Mouse (Mus musculus) small intestine, adult 2 months (tissue): ENCODE results near the gene Kif23. TPM values are rescaled to one million over a fixed set of nuclear protein-coding genes. Genes with fewer than 3 reads are reported as not detected.

ENCODE experiments used
- H3K27ac ChIP-seq: fragments of 200-500 bp; 2 replicates; pipeline ENCODE4 v1.5.1; 2012; ENCODE audit warnings: low read depth, low read length, control low read depth, inconsistent platforms; ENCODE audit not compliant: insufficient read depth
- H3K27me3 ChIP-seq: fragments of 200-500 bp; 2 replicates; pipeline ENCODE4 v1.6.1; 2012; ENCODE audit warnings: mild to moderate bottlenecking, moderate library complexity, low read length, inconsistent platforms; ENCODE audit not compliant: control insufficient read depth, insufficient read depth
- H3K36me3 ChIP-seq: fragments of 200-500 bp; 2 replicates; pipeline ENCODE4 v1.6.1; 2012; ENCODE audit warnings: mild to moderate bottlenecking, low read length, control low read depth, inconsistent platforms; ENCODE audit not compliant: control insufficient read depth, insufficient read depth
- H3K4me1 ChIP-seq: fragments of 200-500 bp; 2 replicates; pipeline ENCODE4 v1.6.1; 2012; ENCODE audit warnings: low read length, inconsistent platforms, mixed read lengths; ENCODE audit not compliant: control insufficient read depth, insufficient read depth, insufficient read length
- H3K4me3 ChIP-seq: fragments of 200-500 bp; 2 replicates; pipeline ENCODE4 v1.5.1; 2012; ENCODE audit warnings: low read depth, mild to moderate bottlenecking, control low read depth, inconsistent platforms, low read length, moderate library complexity
- CTCF ChIP-seq: fragments of 200-500 bp; IDR thresholded peaks from 2 replicates; pipeline ENCODE4 v1.5.1; 2012; ENCODE audit warnings: low read depth, mild to moderate bottlenecking, control low read depth, inconsistent platforms, low read length, moderate library complexity, mixed read lengths; ENCODE audit not compliant: insufficient replicate concordance, insufficient read length; ENCODE audit errors: extremely low read depth
- POLR2A ChIP-seq: fragments of 200-500 bp; IDR thresholded peaks from 2 replicates; pipeline ENCODE4 v1.6.1; 2012; ENCODE audit warnings: low read depth, mild to moderate bottlenecking, control low read depth, inconsistent platforms, low read length, moderate library complexity
- WGBS: fragments of 180-500 bp; shearing (Covaris S2); methylation state at CpG from one replicate; pipeline ENCODE4 v1.1.7; 2018; 5-methylcytosine and 5-hydroxymethylcytosine counted together
- polyA plus RNA-seq: library from polyadenylated mRNA; depleted of rRNA; stranded (reverse); fragments of >200 nt; gene quantifications from 2 replicates; pipeline ENCODE4 v1.2.3, GENCODE M21; 2012; rRNA removed

The Kif23 gene
- polyA plus RNA-seq = 2.3 and 6.5 TPM in 2 replicates

DNA sequence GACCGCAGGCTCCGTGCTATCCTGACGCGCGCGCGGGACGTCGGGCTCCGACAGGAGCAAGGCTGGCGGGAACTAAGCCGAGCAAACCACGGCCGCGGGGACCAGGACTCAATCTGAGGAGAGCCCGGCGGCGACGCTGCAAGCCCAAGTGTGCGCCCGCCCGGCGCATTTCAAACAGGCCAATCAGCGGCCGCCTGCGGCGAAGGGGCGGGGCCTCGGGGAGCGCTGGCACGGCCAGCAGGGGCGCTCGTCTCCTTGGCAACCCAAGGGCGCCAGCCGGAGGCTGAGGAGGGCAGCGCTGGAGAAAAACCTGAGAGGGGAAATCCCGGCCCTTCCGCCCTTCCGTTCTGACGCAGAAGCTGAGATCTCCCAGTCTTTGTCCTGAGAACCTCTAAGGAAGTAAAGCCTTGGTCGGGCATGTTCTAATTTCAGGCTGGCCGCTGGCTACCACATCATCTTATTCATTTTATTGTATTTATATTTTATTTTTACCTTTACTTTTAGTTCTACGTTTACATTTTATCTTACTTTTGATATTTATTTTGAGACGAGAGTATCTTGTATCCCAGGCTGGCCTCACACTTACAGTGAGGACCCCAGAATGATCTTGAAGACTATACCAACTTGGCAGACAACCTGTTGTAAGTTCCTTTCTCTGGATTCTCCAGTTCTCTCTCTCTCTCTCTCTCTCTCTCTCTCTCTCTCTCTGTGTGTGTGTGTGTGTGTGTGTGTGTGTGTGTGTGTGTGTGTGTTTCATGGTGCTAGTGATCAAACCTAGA is at the start of gene Kif23:
TSS of gene Kif23 (minus strand) at position 152 of the 779 bp plus-strand sequence.
- Histone ChIP-seq H3K4me1 (peaks cover 3% of the 10 kb centered on the region), H3K27ac (peak within 1 kb of the TSS; percentile 74)
- under 1% methylated on average over 44 of the region's 44 CpGs for WGBS

DNA sequence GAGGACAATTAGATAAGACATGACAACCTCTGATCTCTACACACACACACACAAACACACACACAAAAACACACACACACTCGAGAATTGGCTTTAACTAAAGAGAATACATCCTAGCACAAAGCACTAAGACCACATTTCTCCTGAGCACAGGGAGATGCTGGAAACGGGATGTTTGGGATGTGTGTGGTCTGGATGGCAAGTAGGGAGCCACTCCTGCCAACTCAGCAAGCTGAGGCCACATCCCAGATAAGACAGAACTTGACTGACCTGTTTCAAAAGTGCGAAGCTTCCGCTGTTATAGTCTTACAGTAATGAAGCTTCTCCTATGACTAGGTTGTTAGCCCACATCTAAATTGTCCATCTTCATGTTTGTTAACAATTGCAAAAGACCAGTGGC is 44.6 kb upstream of the Kif23 start:
- Histone ChIP-seq H3K27ac (no peak overlapping the region), H3K4me1 (peaks cover 2% of the 10 kb centered on the region; the same call in 1 of the 2 replicates), H3K27me3 (no peaks in the 10 kb centered on the region), H3K36me3 (no peaks in the 10 kb centered on the region), H3K4me3 (no peak overlapping the region)
- WGBS = 37% methylated on average over 4 of the region's 4 CpGs
- no peak for TF ChIP-seq CTCF
- no peak for TF ChIP-seq POLR2A

More for the DNA sequence above, at the start of gene Kif23:
- H3K4me3 ChIP-seq = peak within 1 kb of the TSS; percentile 87
- peaks cover 4% of the 10 kb centered on the region; the same call in 1 of the 2 replicates for H3K36me3 ChIP-seq
- no peaks in the 10 kb centered on the region for H3K27me3 ChIP-seq
- TF ChIP-seq CTCF (peak; percentile 83), POLR2A (peak; percentile 44; the same call in 1 of the 2 replicates)

DNA sequence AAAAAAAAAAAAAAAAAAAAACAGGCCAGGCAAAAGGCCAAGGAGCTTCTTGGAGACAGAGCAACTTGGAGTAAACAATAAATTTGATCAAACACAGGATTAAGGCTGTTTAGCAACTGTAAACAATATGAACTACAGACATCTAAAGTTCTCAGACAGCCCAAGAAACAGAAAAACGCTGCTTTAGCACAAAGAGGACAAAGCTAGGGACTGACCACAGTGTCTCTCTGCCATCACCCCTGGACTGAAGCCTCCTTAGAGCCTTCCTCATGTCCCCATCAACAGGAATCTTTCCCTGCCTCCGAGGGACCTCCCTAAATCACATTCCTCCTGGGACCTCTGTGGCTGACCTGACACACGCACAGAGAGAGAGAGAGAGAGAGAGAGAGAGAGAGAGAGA is 44.2 kb upstream of the Kif23 start:
- 48% methylated on average over 3 of the region's 3 CpGs for WGBS
- TF ChIP-seq POLR2A (no peak), CTCF (no peak)
- Histone ChIP-seq H3K27me3 (no peaks in the 10 kb centered on the region), H3K36me3 (no peaks in the 10 kb centered on the region), H3K27ac (no peak overlapping the region), H3K4me3 (no peak overlapping the region), H3K4me1 (peaks cover 2% of the 10 kb centered on the region; the same call in 1 of the 2 replicates)

DNA sequence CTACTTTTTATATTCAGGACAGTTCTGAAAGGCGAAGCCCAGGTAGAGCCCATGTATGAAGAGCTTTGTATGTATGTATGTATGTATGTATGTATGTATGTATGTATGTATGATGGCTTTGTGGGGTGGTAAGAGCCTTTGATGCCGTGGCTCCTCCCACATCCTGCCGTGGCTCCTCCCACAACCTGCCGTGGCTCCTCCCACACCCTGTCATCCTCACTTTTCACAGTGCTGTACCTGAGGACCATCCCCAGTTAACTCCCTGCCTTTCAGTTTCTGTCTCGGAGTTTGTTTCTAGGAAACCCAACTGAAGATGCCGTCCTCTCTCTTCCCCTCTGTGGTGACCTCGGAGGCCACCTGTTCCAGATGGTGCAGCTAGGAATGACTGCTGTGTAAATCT is 39.5 kb upstream of the Kif23 start:
- H3K4me1 ChIP-seq = peaks cover 3% of the 10 kb centered on the region
- no peak overlapping the region for H3K4me3 ChIP-seq
- TF ChIP-seq CTCF = no peak
- TF ChIP-seq POLR2A = no peak
- H3K36me3 ChIP-seq = no peaks in the 10 kb centered on the region
- no peak overlapping the region for H3K27ac ChIP-seq
- 75% methylated on average over 7 of the region's 7 CpGs for WGBS
- H3K27me3 ChIP-seq = no peaks in the 10 kb centered on the region

DNA sequence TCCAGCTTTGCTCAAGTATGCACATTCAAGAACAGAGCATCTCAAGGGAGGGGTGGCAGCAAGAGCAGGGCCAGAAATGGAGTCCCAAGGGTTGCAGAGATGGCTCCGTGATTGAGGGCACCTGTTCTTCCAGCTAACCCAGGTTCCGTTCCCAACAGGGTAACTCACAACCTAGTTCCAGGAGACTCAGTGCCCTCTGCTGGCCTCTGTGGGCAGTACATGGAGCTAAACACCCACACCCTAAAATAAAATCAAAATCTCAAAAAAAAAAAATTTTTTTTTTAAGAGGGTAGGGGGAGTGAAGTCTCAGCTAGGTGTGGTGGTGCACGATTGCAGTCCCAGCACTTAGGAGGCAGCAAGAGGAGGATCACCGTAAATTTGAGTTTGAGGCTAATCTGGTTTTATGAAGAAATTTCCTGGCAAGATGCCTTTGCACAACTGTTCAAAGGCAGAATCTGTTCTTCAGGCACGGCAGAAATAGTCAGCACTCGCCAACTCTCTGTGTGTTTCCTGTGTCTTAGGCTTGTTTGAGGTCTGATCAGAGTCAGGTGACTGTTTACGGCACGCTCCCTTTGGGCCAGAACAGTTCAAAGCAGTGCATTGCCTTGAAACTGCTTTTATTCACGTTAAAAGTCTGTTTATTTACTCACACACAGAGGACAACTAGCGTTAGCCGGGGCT is 38.7 kb upstream of the Kif23 start:
- Histone ChIP-seq H3K4me3 (no peak overlapping the region), H3K27me3 (no peaks in the 10 kb centered on the region), H3K36me3 (no peaks in the 10 kb centered on the region), H3K4me1 (peaks cover 2% of the 10 kb centered on the region), H3K27ac (no peak overlapping the region)
- 37% methylated on average over 11 of the region's 11 CpGs for WGBS
- no peak for TF ChIP-seq POLR2A
- TF ChIP-seq CTCF = peak; percentile 87; the same call in 1 of the 2 replicates

DNA sequence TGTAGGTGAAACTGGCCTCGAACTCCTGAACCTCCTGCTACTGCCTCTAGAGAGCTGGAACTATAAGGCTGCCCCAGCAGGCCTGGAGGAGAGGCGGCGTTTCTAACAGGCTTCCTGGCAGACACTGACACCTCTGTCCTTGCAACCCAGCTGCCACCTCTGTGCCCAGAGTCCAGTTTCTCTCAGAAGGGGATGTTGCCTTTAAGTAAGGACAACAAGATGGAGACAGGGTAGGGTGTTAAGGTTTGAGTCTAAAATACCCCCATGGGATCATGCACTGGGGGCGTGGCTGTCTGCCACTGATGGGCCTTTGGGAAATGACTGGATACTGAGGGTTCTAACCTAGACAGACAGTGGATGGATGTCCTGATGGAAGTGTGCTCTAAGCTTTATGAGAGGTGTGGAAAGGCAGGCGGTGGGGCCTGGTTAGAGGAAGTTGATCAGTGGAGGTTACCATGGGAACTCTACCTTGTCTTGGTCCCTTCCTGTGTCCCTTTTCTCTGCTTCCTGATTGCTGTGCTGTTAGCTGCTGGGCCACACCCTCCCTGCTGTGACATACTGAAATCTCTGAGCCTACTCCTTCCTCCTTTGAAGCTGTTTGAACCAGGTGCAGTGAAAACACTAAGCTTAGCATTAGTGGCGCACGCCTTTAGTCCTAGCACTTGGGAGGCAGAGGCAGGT is 36.5 kb upstream of the Kif23 start:
- H3K4me1 ChIP-seq = peaks cover 2% of the 10 kb centered on the region
- H3K36me3 ChIP-seq = no peaks in the 10 kb centered on the region
- 73% methylated on average over 7 of the region's 7 CpGs for WGBS
- no peak overlapping the region for H3K4me3 ChIP-seq
- no peak overlapping the region for H3K27ac ChIP-seq
- TF ChIP-seq CTCF = no peak
- TF ChIP-seq POLR2A = no peak
- H3K27me3 ChIP-seq = no peaks in the 10 kb centered on the region
